Mouse (Mus musculus): ENCODE measurements at regions not wholly inside any gene's neighbourhood (a gene's known extent, or its start where the extent isn't known, plus 50 kb on each side); places are given as distances from the start of the nearest gene placed in this dataset.

DNA sequence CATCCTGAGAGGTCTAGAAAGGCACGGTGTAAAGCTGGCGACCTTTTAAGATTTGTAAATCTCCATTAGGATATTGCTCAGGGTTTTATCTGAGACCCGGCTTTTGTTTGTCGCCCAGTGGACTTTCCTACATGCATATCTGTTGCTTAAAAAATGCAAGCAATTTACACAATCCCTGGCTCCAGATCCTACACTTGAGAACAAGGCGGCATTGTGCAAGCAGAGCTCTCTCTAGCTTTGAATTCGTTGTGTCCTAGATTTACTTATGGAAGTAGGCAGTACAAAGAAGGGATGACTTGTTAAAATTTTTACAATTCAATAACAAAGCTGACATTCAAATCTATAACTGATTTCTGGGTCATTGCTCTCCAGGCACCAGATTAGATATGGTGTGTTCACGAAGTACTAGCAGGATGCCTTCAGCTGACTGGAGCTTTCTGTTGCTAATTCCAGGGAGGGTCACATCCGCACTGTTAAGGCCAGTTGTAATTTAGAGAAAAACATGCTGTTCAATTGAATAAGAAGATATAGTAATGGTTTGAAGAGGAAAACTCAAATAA lies 62.2 kb upstream of the Teddm2 start:
- DNase-seq (ENCODE audit: low spot score), result no peak

DNA sequence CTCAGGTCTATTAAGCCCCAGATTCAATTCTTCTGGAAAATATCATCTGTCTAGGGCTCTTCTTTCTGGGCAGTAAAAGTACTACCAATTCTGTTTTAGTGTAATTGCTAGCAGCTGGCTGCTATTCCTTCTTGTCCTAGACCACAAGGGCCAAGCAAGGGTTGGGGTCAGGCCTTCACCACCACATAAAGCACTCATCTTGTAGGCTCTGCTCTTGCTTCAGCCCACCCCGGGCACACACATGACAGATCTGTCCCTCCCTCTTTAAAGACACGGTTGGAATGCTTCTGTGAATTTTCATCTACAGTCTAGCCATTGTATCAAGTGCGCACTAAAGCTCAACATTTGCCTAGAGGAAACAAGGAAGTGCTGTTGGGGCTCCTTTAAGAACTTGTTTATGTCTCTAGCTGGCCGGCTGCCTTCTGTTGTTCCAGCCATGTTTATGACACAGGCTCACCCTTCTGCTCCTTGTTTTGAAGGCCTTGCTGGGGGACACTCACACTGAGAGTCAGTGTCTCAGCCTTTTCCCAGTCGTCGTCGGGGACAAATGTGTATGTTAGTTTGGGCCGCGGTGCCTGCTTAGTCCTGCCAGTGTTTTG lies 63.8 kb upstream of the Teddm2 start:
- DNase-seq (ENCODE audit: low spot score), result no peak

DNA sequence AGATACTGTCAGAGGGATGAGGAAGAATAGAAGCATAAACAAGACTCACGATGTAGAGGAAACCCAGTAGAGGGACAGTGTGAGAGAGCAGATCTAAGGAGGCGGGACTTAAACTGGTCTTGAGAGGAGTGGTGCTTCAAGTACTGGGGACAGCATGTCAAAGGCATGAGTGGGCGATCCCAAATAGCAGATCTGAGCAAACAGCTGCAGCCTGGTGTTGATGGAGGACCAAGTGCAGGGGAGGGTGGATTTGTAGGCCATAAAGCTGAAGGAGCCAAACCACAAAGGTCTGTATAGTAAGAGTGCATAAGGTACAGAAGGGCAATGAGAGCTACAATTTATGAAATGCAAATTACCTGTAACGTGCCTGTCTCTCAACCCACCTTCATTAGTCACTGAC lies 69.4 kb upstream of the Teddm2 start:
- no peak for DNase-seq (ENCODE audit: low spot score)

DNA sequence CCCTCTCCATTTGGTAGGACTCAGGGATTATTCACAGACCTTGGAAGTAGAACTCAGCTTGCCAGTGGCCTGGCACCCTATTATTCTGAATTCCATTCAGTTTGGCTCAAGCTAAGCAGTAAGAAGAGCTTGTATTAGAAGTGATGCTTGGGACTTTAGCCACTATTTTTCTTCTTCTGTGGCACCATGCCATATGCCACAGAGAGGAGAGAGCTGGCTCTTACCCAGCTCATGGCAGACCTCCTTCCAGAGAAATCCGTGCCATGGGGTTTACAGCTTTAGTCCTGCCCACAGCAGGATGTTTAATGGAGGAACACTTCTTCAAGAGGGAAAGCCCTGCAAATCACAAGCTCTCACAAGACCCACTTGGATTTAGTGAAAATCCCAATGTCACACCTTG lies 74.3 kb upstream of the Teddm2 start:
- no peak for DNase-seq (ENCODE audit: low spot score)

DNA sequence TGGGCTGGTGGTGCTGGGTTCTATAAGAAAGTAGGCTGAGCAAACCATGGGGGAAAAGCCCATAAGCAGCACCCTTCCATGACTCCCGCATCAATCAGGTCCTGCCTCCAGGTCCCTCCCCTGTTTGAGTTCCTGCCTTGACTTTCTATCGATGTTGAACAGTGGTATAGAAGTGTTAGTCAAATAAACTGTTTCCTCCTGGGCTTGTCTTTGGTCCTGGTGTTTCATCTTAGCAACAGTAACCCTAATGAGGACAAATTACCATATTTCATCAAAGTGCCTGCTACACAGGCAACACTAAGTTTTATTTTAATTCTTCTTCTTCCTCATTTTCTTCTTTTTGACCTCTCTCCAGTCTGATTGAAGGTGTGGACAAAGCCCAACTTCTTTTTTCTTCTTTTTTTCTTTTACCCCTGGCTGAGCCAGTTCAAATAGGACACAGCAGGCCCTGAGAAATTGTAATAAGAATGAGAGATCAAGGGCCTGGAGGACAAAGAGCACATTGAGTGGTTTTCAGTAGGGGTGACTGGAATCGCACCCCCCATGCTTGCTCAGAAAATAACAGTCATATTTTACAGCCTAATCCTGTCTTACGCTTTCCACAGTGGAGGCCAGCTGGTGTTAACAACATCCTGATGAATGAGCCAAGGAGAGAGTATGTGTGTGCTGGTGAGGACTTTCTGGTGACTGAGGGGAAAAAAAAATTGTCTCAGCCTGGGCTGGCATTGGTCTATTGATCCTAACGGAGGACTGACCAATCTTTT lies 78.1 kb upstream of the Teddm2 start:
- DNase-seq (ENCODE audit: low spot score), result no peak

DNA sequence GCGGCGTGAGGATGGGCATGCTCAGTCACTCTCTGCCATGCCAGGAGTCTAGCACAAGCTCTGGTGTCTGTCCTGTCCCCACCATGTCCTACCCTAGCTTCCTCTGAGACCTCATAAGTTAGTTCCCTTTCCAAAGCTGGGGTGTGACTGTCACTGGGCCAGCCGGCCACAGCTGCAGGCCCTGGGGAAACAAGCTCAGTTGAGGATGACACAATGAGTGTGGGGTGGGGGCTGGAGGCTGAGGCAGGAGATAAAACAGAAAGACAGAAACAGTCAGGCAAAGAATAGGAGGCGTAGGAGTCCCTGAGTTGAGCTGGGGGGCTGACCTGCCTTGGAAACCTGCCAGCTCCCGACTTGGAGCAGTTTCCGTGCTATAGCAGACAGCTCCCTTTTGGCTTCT lies 80.9 kb upstream of the Teddm2 start:
- peak; percentile 9 for DNase-seq (ENCODE audit: low spot score)

DNA sequence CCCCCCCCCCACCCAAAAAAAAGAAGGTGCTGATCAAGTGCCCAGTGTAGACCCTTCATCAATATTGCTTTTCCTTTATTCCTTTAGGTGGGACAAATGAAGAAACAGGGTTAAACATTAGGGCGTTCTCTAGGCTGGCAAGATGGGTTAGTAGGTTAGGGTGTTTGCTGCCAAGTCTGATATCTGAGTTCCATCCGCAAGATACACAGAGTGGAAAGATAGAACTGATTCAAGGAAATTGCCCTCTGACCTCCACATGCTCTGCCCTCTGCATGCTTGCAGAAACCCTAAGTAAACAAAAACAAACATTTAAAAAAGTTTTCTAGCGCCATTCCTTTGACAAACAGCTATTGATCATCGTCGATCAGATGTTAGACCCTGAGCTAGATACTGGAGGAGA lies 85.6 kb upstream of the Teddm2 start:
- DNase-seq (ENCODE audit: low spot score), result no peak

DNA sequence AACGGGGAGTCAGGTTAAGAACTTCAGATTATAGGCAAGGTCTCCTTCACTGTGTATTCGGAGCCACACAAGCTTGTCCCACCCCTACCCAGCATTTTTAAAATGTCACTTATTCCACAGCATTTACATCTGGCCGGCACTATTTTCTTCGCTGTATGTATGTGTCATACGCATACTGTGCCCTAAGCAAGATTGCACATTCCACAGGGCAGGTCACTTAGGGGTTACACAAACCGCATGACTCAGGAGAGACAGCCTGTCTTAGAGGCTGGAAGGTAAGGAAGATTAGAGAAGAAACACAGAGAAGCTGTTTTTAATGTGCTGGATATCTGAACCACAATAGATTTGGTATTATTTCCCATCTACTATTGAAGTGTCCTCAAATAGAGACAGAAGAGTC lies 86.6 kb upstream of the Teddm2 start:
- DNase-seq (ENCODE audit: low spot score), result no peak

DNA sequence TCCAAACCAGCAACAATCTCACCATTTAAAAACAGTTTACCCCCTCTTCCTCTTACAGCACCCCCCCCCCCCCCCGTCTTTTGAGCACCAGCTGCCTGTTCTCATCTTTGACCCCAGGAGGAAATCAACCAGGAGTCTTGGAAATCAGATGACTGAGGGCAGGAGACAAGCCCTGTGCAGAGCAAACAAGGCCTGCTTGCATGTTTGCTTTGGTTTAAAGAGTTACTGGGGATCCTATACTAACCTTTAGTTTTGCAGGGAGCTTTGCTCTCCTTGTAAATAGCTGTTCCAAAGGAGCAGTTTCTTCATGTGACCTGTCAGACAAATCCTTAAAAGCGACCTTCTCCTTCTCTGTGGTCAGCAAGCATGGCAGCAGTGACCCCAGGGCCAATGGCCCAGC lies 88.3 kb upstream of the Teddm2 start:
- DNase-seq (ENCODE audit: low spot score), result no peak

DNA sequence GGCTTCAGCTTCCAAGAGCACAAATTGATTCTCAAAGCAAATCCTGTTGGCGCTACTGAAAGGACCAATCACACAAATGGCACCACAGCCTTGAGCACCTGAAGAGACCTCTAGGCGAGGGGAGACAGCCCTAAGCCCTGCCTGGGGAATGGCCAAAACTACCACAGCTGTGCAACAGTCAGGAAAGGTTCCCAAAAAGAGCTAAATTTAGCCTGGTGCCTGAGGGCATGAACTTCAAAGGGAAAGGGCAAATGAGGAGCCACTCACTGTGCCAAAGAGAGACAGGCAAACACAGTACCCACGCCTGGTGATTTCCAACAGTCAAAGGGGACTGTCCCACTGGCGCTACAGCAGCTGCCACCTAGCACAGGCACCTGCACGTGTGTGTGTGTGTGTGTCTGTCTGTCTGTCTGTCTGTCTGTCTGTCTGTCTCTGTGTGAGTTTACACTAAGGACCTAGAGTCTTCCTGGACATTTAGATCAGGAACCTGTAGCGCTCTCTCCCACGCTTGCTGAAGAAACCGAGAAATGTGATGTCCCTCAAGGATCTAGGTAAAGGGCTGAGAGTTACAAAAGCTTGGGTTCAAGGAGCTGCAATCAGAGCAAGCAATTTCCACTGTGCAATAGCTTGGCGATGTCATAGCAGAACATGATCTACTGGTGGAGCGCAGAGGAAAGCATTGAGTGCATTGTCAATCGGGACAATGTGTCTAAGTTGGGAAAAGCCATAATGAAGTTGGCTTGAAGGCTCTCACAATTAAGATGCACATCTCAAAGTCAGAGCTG lies 90.8 kb upstream of the Teddm2 start:
- no peak for DNase-seq (ENCODE audit: low spot score)

DNA sequence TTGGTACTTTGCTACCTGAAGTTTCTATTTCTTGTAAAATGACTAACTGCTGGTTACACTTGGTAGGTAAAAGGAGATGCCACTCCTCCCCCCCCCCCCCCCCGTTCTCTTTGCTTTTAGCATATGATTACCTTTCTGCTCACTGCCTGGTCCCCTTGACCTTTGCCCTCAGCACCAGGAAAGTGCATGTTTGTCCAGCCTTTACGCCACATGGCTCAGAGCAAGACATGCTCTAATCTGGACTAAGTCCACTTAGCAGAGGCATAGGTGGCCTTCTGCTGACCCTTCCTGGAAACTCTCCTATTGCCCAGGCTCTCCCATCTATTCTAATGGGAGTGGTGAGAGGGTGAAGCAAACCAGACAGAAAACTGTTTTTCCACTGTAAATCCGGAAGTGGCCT lies 92.4 kb upstream of the Teddm2 start:
- DNase-seq (ENCODE audit: low spot score), result no peak

DNA sequence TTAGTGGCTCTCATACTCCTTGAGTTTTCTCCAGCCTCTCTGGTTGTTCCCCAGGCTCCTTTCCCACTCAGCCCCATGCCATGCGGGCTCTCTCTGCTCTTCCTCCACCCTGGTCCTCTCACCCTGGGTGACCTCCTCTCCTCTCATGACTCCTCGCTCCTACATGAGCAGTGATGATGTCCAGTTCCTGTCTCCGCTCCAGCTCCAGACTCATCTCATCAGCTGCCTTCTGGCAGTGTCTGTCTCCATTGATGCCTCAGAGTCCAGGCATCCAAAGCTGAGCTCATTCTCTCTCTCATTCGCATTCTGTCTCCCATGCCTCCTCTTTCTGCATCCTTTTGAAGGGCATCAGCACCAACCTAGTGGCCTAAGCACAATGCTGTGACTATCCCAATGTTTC lies 94.8 kb upstream of the Teddm2 start:
- no peak for DNase-seq (ENCODE audit: low spot score)

DNA sequence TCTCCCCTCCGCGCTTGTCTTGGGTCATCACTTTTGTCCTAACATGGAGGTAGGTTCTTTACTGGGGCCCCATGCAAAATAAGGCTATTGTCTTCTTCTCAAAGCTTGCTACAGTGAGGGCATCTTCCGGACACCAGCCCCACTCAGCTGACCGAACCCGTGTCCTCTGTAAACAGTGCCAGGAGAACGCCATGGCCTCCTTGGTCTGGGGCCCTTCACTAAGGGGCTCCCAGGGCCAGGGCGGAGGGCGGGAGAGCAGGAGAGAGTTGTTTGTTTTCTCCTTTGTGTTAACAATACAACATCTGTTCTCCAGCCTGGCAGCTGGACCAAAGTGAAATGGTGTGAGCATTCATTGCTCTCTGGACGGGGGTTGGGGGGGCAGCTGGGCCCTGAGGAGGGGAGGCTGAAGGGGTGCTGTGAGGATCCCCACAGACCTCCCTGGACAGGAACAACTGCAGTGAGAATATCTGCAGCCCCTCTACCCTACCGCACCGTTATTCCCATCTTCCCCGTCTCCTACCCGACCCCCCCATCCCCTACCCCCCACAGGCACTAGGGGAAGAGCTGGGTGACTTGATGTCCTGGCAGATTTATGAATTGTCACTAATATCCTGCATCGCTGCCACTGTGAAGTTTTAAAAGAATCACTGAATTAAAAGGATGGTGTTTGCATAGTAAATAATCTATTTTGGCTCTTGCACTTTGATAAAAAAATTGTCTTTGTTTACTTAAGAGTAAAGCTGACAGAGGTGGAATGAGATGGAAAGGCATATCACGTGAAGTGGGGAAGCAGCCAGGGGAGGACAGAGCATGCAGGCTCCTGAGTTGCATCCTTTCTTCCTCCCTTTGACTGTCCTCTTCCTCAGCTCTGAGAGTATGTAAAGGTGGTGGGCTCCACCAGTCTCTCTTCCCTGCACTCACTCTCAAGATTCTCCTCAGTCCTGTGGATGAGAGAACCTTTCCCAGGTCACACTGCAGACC lies 97.5 kb upstream of the Teddm2 start:
- DNase-seq (ENCODE audit: low spot score), result no peak

DNA sequence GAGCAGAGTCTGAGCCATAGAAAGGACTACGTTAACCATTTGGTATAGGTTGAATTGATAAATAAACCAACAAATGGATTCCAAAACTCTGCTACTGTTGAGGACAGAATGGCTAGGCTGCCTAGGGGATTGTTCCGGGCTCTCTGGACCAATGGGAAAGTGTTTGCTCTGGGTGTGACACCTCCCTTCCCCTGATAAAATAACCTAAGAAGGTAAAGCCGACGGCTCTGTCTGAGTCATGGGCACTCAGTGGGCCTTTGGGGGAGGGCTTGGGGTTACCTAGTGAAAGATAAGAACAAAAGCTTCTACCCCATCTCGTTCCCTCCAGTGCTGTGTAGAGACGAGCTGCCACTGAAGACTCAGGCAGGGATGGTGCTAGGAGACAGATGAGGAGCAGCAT lies 99.7 kb upstream of the Teddm2 start:
- no peak for DNase-seq (ENCODE audit: low spot score)

DNA sequence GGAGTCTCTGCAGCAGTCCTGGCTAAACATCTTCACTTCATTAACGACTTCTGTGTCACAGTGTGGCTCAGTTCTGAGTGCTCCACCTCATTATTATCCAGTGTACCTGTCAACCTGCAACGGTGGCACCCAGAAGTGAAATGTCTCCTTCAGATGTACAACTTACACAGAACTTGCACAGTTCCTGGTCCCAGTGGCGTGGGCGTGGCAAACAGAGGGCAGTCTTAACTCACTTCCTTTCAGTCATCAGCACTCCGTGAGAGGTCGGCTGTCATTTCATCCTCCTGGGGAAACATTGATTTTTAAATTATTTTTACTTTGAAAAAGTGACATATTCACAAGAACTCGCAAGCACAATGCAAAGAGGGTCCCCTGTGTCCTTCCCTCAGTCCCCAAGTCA lies 103.6 kb upstream of the Teddm2 start:
- DNase-seq (ENCODE audit: low spot score), result no peak

DNA sequence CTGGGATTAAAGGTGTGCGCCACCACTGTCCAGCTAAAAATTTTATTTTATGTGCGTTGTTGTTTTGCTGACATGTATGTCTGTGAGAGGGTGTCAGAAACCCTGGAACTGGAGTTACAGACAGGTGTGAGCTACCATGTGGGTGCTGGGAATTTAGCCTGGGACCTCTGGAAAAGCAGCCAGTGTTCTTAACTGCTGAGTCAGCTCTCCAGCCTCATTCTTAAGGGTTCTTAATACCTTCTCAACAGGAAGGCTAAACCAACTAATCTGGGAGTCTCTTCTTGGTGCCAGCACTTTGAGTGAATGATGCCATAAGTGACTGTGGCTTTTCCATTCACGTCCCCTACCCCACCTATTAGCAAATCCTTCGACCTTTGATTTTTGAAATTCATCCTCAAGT lies 104.6 kb upstream of the Teddm2 start:
- no peak for DNase-seq (ENCODE audit: low spot score)

DNA sequence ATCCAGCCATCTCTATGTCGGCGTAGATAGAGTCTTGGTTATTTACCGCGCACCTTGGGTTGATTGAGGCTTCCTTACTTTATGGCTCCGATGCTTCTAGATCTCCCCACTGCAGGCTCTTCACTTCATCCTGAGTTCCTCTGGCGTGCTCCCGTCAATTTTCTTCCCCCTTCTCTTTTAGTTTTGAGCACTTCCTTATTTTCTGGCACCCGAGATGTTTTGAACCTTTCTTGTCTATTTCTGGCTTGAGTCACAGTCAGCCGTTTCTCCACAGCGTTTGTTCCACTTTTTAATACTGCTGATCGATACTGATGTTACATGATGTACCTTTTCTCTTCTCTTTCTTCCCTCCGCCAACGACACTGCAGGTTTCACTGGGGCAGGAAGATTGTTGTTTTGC lies 106.0 kb upstream of the Teddm2 start:
- no peak for DNase-seq (ENCODE audit: low spot score)

DNA sequence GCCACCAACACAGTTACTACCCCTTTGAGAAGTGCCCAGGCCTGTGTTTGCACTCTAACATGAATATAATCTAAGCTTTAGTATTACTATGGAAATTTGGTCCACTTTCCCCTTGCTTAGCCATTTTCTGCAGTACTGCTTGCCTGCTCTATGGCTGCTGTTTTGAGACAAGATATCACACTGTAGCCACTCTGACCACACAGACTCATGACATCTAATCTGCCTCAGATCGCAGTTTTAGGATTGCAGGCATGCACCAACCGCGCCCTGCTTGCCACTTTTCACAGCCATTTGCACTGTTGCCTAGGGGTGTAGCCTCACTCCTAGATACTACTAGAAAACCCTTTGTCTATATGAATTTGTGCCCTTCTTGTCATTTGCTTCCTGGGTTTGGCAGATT lies 107.4 kb upstream of the Teddm2 start:
- no peak for DNase-seq (ENCODE audit: low spot score)

DNA sequence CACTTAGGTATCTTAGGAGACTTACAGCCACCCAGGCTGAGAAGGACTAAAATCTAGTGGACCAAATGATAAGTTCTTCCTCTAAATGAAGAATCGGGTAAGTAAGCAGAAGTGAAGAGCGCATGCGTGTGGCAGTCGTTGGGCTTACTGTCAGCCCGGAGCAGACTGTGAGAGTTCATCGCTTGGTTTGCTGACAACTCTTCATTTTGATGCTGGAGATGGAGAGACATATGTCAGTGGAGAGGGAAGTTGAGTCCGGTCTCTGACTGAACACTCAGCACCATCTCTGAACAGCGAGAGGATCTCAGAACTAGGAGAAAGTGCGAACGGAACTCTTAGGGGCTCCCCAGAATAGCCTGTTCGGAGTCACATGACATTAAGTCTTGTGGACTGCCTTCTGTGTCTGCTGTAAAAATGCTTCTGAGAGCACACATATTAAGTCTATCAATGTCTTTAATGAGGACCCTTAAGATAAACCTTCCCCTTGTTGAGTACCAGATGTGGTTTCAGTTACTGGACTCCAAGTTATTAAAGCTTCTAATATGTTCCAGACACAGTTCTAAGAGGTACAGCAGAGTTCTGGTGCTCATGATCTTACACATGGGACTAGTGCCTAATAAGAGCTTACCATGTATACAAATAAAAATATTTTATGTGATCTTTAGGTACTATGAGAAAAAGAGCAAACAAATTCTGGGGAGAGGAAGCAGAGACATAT lies 108.7 kb upstream of the Teddm2 start:
- no peak for DNase-seq (ENCODE audit: low spot score)

DNA sequence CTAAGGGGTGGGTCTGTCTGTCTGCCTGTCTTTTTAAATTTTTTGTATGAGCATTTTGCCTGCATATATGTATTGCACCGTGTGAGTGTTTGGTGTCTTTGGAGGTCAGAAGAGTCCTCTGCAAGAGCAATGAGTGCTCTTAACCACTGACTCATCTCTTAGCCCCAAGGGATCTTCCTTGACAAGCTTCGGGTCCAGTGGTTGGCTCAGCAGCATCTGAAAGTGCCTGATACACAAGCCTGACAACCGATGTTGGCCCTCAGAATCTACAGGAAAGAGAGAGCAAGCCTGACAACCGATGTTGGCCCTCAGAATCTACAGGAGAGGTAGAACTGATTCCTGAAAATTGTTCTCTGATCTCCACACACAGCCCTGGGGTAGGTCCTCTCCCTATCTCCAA lies 110.7 kb upstream of the Teddm2 start:
- no peak for DNase-seq (ENCODE audit: low spot score)

DNA sequence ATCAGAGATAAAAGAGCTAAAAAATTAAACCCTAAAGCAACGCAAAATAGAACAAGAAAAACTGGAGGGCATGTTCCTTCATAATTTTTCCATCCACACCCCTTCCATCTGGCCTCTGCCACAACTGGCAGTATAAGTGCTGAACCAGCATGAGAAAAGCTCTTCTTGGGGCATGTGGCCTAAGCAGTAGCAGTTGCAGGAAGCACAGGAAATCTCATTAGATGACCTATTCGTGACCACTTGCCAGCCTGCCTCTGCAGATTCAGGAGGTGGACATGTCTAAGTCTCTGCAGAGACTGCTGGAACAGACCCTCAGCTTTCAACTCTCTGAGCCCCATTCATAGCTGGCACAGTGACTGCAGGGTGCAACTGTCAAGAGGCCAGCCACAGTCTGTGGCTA lies 116.5 kb upstream of the Teddm2 start:
- DNase-seq (ENCODE audit: low spot score), result no peak

All from ovary, postnatal 10 days (tissue).